Mouse (Mus musculus) stomach, embryonic 16.5 days (tissue): Measurements from ENCODE around the gene Bbs5. TPM values are rescaled to one million over a fixed set of nuclear protein-coding genes. Genes with fewer than 3 reads are reported as not detected.

Source experiments
- ATAC-seq: fragments of 200-750 bp; cut with Nextera tagmentation; 2 replicates; pipeline ENCODE4 v1.8.0; 2017; ENCODE audit warnings: moderate number of reproducible peaks, moderate TSS enrichment; ENCODE audit not compliant: insufficient read depth, low FRiP score
- H3K27ac ChIP-seq: fragments of 300-500 bp; sonication (generic); 2 replicates; pipeline ENCODE4 v1.5.1; 2014; ENCODE audit warnings: low read length
- H3K27me3 ChIP-seq: fragments of 300-500 bp; sonication (generic); 2 replicates; pipeline ENCODE4 v1.6.1; 2014; ENCODE audit warnings: low read length, control low read depth, mixed read lengths; ENCODE audit not compliant: control insufficient read depth, insufficient read depth
- H3K36me3 ChIP-seq: fragments of 300-500 bp; sonication (generic); 2 replicates; pipeline ENCODE4 v1.6.1; 2014; ENCODE audit warnings: low read length; ENCODE audit not compliant: control insufficient read depth, insufficient read depth
- H3K4me1 ChIP-seq: fragments of 300-500 bp; sonication (generic); 2 replicates; pipeline ENCODE4 v1.6.1; 2014; ENCODE audit warnings: low read length, control low read depth, mixed read lengths; ENCODE audit not compliant: control insufficient read depth, insufficient read depth
- H3K4me2 ChIP-seq: fragments of 300-500 bp; sonication (generic); 2 replicates; pipeline ENCODE4 v1.6.1; 2014; ENCODE audit warnings: low read depth, low read length, mixed read lengths
- H3K4me3 ChIP-seq: fragments of 300-500 bp; sonication (generic); replicated peaks from 2 replicates; pipeline ENCODE4 v1.5.1; 2014; ENCODE audit warnings: mild to moderate bottlenecking, low read length
- H3K9ac ChIP-seq: fragments of 300-500 bp; sonication (generic); 2 replicates; pipeline ENCODE4 v1.6.1; 2014; ENCODE audit warnings: low read length
- H3K9me3 ChIP-seq: fragments of 300-500 bp; sonication (generic); replicated peaks from 2 replicates; pipeline ENCODE4 v1.6.1; 2016; ENCODE audit warnings: low read length, control low read depth; ENCODE audit not compliant: control insufficient read depth
- WGBS: fragments of 180-500 bp; shearing (Covaris S2); extraction: QIAGEN DNeasy Blood & Tissue Kit; methylation state at CpG from one replicate; pipeline ENCODE4 v1.1.7; 2014; 5-methylcytosine and 5-hydroxymethylcytosine counted together
- polyA plus RNA-seq: library from polyadenylated mRNA; unstranded; fragments of >200 nt; fragmentation: Nextera tagmentation; extraction: Ambion mirVana; gene quantifications from 2 replicates; pipeline ENCODE4 v1.2.1, GENCODE M21; 2015

Gene Bbs5
- polyA plus RNA-seq, 1 experiment from 2014 or later: 14.9 TPM

DNA sequence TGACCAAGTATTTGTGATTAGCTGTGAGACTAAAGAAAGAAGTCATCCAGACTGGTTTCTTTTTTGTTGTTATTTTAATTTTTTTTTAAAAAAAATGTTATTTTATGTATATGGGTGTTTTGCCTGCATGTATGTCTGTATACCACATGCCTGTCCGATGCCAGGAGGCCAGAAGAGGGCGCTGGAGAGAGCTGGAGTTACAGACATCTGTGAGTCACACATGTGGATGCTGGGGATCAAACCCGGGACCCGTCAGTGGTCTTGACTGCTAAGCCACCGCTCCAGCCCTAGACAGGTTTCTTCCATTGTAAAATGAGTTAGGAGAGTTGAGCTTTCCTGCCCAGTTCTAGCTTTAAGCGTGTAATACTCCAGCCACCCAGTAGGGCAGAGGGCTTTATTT is 33.0 kb downstream of the Bbs5 start:
- no peak for ATAC-seq
- H3K4me3 ChIP-seq: no peak overlapping the region
- no peaks in the 10 kb centered on the region for H3K27me3 ChIP-seq
- no peaks in the 10 kb centered on the region for H3K36me3 ChIP-seq
- H3K9me3 ChIP-seq: no peaks in the 10 kb centered on the region
- no peak overlapping the region for H3K27ac ChIP-seq
- no peak overlapping the region for H3K9ac ChIP-seq
- WGBS: 60% methylated on average over 6 of the region's 6 CpGs
- no peaks in the 10 kb centered on the region for H3K4me1 ChIP-seq
- H3K4me2 ChIP-seq: no peak overlapping the region

DNA sequence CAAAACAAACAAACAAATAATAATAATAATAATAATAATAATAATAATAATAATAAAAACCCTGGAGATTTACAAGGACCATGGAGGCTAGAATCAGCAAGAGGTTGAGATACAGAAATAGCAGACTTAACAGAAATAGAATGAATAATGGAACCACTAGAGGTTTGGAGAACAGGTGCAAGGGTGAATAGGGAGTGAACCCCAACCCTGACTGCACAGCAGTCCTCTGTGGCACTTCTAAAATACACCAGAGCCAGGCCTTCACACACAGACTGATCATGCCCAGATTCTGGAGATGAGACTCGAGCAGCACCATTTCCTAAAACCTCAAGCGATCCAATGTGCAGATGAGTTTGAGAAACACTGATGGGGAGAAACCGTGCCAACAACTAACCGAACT is 35.0 kb downstream of the Bbs5 start:
- Histone ChIP-seq H3K9ac (no peak overlapping the region), H3K4me1 (no peaks in the 10 kb centered on the region), H3K4me3 (no peak overlapping the region), H3K27ac (no peak overlapping the region), H3K36me3 (no peaks in the 10 kb centered on the region), H3K4me2 (no peak overlapping the region), H3K9me3 (no peaks in the 10 kb centered on the region), H3K27me3 (no peaks in the 10 kb centered on the region)
- no peak for ATAC-seq
- 82% methylated on average over 4 of the region's 4 CpGs for WGBS

DNA sequence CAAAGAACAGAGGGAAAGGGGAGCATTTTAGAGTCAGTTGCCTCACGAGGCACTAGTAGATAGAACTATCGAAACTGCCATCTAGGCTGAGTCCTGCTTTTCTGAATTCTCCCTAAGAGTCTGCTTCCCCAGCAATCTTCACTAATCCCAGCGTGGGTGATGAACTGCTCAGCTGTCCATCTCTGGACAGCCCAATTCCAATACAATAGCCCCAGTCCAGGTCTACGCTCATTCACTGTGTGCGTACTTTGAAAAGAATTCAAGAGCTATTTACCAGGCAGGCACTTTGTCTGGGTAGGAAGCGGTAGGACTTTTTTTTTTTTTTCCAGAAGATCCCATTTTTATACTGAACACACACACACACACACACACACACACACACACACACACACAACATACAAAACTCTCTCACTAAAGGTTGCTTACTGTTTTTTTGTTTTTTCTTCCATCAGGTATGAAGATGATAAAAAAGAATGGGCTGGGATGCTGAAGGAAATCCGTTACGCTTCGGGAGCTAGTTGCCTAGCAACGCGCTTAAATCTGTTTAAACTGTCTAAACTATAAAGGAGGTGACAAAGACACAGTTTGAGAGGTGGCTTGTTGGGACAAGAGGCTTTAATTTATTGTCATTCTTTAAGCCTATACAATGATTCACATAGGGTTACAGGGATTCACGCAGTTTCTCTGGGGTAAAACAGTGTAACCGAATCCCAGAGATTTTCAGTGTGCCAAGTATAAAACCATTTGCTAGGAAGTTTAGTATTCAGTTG is 36.2 kb downstream of the Bbs5 start:
- no peak for ATAC-seq
- Histone ChIP-seq H3K4me3 (no peak overlapping the region), H3K36me3 (no peaks in the 10 kb centered on the region), H3K4me2 (no peak overlapping the region), H3K4me1 (no peaks in the 10 kb centered on the region), H3K9ac (no peak overlapping the region), H3K27ac (no peak overlapping the region), H3K9me3 (no peaks in the 10 kb centered on the region), H3K27me3 (no peaks in the 10 kb centered on the region)
- WGBS: 84% methylated on average over 13 of the region's 13 CpGs

DNA sequence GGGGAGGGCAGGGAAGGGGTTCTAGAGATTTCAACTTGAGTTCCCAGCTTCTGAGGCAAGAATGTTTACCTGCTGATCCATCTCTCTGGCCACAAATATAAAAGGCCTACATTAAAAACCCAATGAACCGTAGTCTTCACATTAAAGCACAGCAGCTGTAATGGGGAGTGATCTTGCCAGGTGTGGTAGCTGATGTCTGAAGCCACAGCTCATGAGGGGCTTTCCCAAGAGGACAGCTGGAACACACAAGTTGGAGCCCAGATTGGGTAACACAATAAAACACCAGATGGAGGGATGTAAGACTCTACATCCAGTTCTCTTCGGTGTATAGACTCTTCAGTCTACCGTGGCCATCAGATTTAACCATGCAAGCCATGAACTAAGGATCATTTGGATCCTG is 37.5 kb downstream of the Bbs5 start:
- no peak overlapping the region for H3K27ac ChIP-seq
- no peak for ATAC-seq
- 93% methylated on average over 3 of the region's 3 CpGs for WGBS
- H3K4me3 ChIP-seq: no peak overlapping the region
- no peak overlapping the region for H3K4me2 ChIP-seq
- no peaks in the 10 kb centered on the region for H3K9me3 ChIP-seq
- H3K4me1 ChIP-seq: no peaks in the 10 kb centered on the region
- H3K9ac ChIP-seq: no peak overlapping the region
- H3K36me3 ChIP-seq: no peaks in the 10 kb centered on the region
- no peaks in the 10 kb centered on the region for H3K27me3 ChIP-seq

DNA sequence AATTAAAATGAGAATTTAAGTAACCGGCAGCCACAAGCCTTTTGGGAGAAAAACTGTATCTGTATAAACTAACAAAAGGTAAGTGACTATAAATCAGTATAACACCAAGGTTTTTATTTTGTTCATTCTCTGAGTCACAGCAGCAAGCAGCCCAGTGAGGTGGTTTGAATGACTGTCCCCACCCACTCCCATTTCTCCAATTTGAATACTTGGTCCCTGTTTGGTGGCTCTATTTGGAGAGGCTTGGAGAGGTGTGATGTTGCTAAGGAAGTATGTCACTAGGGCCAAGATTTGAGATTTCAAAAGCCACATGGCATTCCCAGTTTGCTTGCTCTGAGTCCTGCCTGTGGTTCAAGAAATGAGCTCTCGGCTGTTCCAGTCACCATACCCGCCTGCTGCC is 43.2 kb downstream of the Bbs5 start:
- Histone ChIP-seq H3K4me3 (no peak overlapping the region), H3K4me2 (no peak overlapping the region), H3K9me3 (no peaks in the 10 kb centered on the region), H3K4me1 (no peaks in the 10 kb centered on the region), H3K27me3 (no peaks in the 10 kb centered on the region), H3K36me3 (peaks cover 7% of the 10 kb centered on the region; the same call in 1 of the 2 replicates), H3K27ac (no peak overlapping the region), H3K9ac (no peak overlapping the region)
- ATAC-seq: no peak
- WGBS: 86% methylated on average over 3 of the region's 3 CpGs

DNA sequence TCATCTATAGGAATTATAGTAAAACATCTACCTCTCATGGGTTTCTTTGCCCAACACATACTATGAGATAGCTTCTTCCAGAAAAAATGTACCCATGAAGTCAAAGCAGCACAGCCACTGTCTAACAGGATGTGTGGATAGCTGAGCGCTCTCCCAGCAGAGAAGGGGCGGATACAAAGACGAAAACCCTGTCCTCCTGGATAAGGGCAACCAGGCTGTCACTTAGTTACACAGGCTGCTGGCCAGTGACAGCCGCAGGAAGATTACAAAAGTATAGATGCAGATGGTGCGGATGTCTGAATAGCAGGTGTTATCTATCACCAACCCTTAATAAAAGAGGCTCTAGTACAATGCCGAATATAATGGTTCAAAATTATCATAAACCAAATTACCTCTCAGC is 43.9 kb downstream of the Bbs5 start:
- Histone ChIP-seq H3K4me2 (no peak overlapping the region), H3K36me3 (peaks cover 7% of the 10 kb centered on the region; the same call in 1 of the 2 replicates), H3K4me3 (no peak overlapping the region), H3K27ac (no peak overlapping the region), H3K27me3 (no peaks in the 10 kb centered on the region), H3K9ac (no peak overlapping the region), H3K4me1 (no peaks in the 10 kb centered on the region), H3K9me3 (no peaks in the 10 kb centered on the region)
- 86% methylated on average over 6 of the region's 6 CpGs for WGBS
- no peak for ATAC-seq

DNA sequence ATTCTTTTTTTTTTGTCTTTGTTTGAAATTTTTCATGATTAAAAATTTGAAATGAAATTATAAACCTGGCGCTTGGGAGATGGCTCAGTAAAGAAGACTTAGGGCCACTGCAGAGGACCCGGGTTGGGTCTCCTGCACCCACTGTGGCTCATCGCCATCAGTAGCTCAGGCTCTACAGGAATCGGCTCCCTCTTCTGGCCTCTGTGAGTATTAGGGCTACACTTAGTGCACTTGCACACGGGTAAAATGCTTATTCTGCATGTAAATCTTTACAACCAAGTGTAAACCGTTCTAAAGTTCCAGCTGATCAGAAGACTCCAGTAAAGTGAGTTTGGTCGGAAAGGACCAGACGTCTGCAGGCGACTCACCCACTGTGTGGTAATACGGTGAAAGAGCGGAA is 46.5 kb downstream of the Bbs5 start:
- Histone ChIP-seq H3K9ac (no peak overlapping the region), H3K9me3 (no peaks in the 10 kb centered on the region), H3K27ac (no peak overlapping the region), H3K27me3 (no peaks in the 10 kb centered on the region), H3K36me3 (peaks cover 7% of the 10 kb centered on the region; the same call in 1 of the 2 replicates), H3K4me3 (no peak overlapping the region), H3K4me2 (no peak overlapping the region), H3K4me1 (no peaks in the 10 kb centered on the region)
- 95% methylated on average over 11 of the region's 11 CpGs for WGBS
- ATAC-seq: no peak

DNA sequence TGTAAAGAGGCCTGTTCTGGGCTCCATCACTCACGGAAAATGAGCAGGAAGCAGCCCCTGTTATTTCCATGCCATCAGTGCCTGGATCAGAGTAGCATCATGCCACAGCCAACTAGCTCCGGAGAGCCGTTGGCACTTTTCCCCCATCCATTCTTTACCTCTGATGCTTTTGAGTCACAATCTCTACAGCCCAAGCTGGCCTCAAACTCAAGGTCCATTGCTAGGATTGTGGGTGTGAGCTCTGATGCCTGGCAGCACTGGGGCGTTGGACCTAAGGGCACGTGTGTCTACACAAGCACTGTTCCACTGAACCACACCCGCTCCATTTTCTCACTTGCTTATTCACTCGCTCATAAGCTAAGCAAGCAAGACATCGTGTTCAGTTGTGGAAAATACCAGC is 53.5 kb downstream of the Bbs5 start:
- H3K9me3 ChIP-seq: no peaks in the 10 kb centered on the region
- 90% methylated on average over 8 of the region's 8 CpGs for WGBS

DNA sequence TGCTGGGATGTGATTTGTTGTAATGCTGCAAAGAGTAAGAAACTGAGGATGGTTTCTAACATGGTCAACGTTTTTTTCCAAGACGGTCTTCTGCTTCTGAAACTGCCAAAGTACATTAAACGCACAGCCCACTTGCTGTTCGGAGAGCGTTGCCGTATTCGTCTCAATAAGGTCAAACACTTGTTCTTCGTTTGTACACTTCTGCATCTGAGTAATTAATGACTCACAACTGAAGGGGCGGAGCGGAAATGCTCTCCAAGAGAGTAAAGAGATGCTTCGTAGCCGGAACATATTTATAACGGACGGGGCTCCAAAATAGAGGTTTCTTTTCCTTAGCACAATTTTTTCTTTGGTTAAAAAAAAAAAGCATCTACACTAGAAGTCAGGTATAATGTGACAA is 65.2 kb downstream of the Bbs5 start:
- WGBS: 76% methylated on average over 14 of the region's 14 CpGs
- no peak overlapping the region for H3K4me2 ChIP-seq
- no peaks in the 10 kb centered on the region for H3K27me3 ChIP-seq

More for the DNA sequence above, 53.5 kb downstream of the Bbs5 start:
- Histone ChIP-seq H3K27me3 (no peaks in the 10 kb centered on the region), H3K4me2 (no peak overlapping the region), H3K4me3 (no peak overlapping the region), H3K4me1 (no peaks in the 10 kb centered on the region), H3K9ac (no peak overlapping the region), H3K36me3 (0 out of 2 replicates have a peak, but pooled peaks cover 9% of the 10 kb centered on the region), H3K27ac (no peak overlapping the region)
- ATAC-seq: no peak

More for the DNA sequence above, 65.2 kb downstream of the Bbs5 start:
- H3K9ac ChIP-seq: no peak overlapping the region
- no peak overlapping the region for H3K4me3 ChIP-seq
- H3K4me1 ChIP-seq: no peaks in the 10 kb centered on the region
- no peaks in the 10 kb centered on the region for H3K9me3 ChIP-seq
- no peak overlapping the region for H3K27ac ChIP-seq
- no peak for ATAC-seq
- no peaks in the 10 kb centered on the region for H3K36me3 ChIP-seq
